Mouse (Mus musculus) frontal cortex, postnatal 25 days (tissue): ENCODE data around the gene Dse.

Experiments used
- DNase-seq, 2 experiments: peaks; one replicate each; pipeline ENCODE4 v3.0.0; 2022; ENCODE audit warnings: low spot score in 2 of 2

The Dse gene

GRCm38 (mm10) chr10:34131356-34131755 lies 76.2 kb downstream of the Dse start:
- no peak for DNase-seq

GRCm38 (mm10) chr10:34128391-34128790 lies 79.1 kb downstream of the Dse start:
- no peak for DNase-seq

GRCm38 (mm10) chr10:34127392-34128378 lies 79.8 kb downstream of the Dse start, which contains the start of gene Calhm6:
Calhm6 (minus strand) TSS chr10:34127984.
- DNase-seq, result peak; percentile 15 to 39

- no peak for DNase-seq
Observed at GRCm38 (mm10) chr10:34118421-34118820, 89.1 kb downstream of the Dse start.

GRCm38 (mm10) chr10:34117770-34118169 lies 89.7 kb downstream of the Dse start:
- no peak for DNase-seq

- DNase-seq, result no peak
Observed at GRCm38 (mm10) chr10:34117131-34117530, 90.4 kb downstream of the Dse start.

- no peak for DNase-seq
Observed at GRCm38 (mm10) chr10:34111964-34112738, 95.4 kb downstream of the Dse start.

GRCm38 (mm10) chr10:34110863-34111465 lies 96.6 kb downstream of the Dse start:
- no peak for DNase-seq
